Mouse (Mus musculus) ovary, postnatal 10 days (tissue): Measurements from ENCODE around the gene Mettl3.

Experiments used
- DNase-seq: peaks from one replicate; pipeline ENCODE4 v3.0.0; 2022; ENCODE audit warnings: low spot score

Mettl3 gene

DNA sequence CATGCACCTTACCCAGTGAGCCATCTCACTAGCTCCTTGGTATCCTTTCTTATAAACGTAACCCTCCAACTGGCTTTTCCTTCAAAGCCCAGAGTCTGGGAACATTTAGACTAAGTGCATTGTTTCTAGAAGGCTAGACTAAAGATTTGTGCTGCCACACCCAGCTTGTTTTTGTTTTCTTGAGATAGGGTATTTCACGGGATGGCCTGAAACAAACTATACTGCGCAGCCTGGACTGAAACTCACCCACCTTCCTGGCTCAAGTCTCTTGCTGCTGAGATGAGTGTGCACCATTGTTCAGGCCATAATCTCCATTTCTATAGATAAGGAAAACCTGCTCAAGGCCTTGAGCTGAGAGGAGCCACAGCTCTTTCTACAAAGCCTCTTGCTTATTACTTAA lies 20.7 kb downstream of the Mettl3 start:
- no peak for DNase-seq

DNA sequence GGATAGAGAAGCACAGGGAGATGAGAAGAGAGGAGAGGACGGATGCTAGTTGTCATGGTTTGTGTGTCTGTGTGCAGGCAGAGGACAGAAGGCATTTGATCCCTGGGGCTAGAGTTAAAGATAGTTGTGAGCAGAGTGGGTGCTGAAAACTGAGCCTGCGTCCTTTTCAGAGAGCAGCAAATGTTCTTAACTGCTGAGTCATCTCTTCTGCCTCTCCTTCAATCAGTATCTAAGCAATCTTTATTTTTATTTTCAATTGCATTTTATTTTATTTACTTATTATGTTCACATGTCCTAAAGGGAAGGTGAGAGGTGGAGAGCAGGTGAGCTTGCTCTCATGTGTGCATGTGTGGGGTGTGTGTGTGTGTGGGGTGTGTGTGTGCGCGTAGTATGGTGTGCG lies 21.3 kb downstream of the Mettl3 start:
- DNase-seq = no peak

DNA sequence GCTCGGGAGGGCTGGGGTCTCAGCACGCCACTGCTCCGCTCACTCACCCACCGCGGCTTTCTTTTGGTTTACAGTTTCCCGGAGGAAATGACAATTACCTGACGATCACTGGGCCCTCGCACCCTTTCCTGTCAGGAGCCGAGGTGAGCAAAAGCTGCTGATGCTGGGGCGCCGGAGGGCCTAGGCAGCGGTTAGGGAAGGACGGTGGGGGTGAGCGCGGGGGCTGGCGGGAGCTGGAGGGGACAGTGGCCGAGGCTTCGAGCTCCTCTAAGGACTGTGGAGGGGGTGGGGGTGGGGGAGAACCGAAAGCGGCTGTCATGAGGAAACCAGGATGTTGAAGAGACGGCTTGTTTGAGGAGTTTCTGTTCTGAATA lies 25.2 kb downstream of the Mettl3 start:
- DNase-seq = no peak

DNA sequence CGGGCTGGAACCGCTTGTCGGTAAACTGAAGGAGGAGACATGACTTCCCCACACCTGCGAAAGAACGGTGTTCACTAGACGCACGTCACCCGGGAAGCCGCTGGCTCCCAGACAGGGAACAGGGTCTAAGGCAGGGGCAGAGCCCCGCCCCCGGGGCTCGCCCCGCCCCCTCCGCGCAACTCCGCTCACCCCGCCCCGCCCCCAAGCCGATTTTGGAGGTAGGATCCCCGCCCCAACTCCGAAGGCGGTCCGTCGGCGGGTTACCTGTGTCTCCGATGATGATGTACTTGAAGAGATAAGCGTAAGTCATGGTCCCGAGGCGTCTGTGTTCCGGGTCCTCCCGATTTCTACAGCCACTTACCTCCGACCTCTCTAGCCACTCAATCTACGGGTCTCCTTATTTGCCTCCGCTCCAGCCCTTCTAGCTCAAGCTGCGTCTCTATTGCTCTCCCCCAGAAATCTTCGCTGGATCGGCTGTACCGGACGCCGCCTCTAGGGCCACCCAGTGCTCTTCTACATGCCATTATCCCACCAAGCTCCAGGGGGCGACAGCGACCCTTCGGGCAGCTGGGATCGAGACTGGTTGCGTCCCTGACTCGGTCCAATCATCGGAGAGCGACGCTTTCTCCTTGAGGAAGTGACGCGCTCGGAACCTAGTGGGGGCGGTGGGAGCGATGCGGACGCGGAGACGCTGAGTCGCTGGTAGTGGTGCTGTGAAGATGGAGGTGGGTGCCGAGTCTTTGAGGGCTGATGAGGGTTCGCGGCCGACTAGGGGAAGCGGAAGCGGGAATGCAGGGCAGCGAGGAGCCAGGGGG lies 25.8 kb downstream of the Mettl3 start, which contains the start of the genes Tox4 and Rab2b:
Gene Tox4 (plus strand): TSS at position 215 of the 815 bp plus-strand sequence.
Gene Rab2b (minus strand): TSS at position 614 of the 815 bp plus-strand sequence.
- DNase-seq = peak; percentile 94

DNA sequence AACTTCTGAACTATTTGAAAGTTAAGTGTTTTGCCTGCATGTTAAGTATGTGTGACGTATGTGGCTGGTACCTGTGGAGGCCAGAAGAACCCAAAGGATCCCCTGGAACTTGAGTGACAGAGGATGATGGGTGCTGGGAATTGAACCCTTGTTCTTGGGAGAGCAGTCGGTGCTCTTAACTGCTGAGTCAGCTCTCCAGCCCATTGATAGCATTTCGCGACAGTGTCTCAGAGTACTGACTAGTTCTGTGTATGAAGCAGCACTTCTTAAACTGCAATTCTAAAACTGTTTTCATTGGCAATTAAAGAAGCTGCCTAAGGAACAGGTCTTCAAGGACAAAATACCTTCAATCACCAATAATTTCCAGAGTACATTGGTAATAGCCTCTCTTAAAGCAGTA lies 27.7 kb downstream of the Mettl3 start:
- no peak for DNase-seq

DNA sequence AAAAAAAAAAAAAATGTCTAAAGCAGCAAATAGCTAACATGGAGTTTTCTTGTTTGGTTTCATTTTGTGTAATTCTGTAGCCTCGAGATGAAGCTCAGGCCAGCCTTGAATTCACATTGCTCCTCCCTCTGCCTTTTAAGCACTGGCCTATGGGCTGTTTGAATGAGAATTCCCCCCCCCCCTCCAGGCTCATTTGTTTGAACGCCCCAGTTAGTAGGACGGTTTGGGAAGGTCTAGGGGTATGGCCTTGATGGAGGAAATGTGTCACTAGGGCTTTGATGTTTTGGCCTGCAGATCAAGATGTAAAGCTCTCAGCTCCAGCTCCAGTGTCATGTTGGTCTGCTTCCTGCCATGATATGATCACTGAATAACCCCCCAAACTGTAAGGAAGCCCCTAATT lies 32.1 kb downstream of the Mettl3 start:
- no peak for DNase-seq

DNA sequence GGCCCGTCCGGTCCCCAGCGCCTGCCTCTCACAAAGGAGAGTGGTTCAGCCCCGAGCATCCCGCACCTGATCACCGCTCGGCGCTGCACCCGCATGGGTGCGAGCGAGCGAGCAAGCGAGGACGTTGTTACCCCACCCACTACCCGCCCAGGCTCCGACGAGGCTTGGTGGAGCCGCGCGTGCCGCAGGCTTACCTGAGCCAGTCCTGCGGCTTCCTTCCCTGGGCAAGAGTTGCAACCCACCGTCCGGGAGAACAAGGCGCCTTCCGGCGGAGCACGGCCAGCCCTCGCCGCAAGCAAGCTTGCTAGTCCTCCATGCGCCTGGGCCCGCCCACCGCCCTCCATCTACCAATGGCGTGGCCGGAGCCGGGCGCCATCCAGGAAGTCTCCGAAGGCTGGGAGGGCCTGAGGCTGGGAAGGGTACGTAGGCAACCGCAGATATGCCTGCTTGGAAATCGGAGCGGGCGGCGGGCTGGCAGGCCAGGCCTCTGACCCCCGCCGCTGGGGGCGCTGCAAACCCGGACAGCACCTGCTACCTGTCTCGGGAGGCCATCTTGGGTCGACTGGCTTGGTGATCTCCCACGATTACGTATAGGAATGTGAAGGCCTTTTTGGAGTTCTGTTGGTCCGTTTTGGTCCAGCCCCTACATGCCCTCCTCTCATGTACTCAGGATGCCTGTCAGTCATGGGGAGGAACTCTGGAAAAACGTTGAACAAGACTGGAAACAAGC lies 47.3 kb downstream of the Mettl3 start, which contains the start of gene Chd8:
Gene Chd8 (minus strand): TSS at position 297 of the 730 bp plus-strand sequence.
- peak; percentile 92 for DNase-seq

DNA sequence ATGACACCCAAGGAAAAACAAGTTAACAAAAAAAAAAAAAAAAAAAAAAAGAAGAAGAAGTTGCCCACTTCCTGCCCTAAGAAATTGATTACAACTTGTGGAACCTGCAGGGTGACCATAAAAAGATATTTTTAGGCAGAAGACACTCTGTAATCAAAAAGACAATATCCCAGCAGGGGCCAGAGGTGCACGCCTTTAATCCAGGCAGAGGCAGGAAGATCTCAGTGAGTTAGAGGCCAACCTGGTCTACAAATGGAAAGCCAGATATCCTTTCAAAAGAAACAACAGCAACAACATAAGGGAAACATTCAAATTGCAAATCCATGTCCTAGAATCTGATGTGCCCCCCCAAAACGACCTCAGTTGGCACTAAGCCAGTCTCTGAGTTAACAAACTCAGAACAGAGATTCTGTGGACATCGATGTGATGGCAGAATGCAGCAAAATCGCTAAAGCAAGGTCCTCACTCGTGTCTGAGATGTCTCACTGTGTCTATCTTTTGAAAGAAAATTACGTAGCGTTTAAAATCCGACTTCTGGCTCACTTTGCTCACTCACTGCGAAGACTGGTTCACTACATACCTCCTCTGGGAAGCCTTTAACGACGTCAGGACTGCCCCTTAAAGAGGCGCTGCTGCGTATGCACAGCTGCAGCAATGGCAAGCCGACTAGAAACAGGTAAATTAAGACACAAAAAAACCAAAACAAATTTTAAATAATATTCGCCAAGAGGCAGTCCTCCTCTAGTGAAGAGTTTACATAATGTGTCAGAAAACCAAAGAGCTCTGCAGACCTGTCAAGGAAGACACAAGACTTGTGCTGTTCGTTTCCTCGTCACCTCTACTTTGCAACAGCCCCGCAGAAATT lies 48.4 kb downstream of the Mettl3 start:
- DNase-seq = no peak

DNA sequence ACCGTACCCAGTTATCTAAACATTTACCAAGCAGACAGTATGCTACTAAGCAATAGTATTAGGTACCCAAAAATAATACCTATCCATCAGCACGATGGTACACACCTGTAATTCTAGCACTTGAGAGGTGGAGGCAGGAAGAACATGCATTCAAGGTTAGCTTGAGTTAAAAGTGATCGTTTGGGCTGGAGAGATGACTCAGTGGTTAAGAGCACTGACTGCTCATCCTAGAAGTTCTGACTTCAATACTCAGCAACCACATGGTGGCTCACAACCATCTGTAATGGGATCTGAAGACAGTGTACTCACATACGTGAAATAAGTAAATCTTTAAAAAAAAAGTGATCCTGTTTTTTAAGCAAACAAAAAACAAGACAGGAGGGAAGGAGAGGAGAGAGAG lies 58.8 kb downstream of the Mettl3 start:
- no peak for DNase-seq
